Mouse (Mus musculus) CH12.LX (cell line): ENCODE data around the gene Ccdc162. TPM values are rescaled to one million over a fixed set of nuclear protein-coding genes. Genes with fewer than 3 reads are reported as not detected.
"Not testable (repeated sequence)": the region's sequence is repeated elsewhere in the genome, so short reads cannot be mapped to it uniquely, and the experiment has no call there.

Experiments
- DNase-seq: peaks from one replicate; pipeline ENCODE4 v3.0.0-alpha.2; 2013; ENCODE audit errors: extremely low read depth
- H3K27ac ChIP-seq: 2 replicates; pipeline ENCODE4 v1.5.1; 2012; ENCODE audit warnings: low read depth, mild to moderate bottlenecking, control low read depth, moderate library complexity; ENCODE audit not compliant: insufficient read depth
- H3K27me3 ChIP-seq: replicated peaks from 2 replicates; pipeline ENCODE3; 2012; ENCODE audit warnings: inconsistent platforms
- H3K36me3 ChIP-seq, 2 experiments: replicated peaks in 1 of 2; 2 replicates each; pipeline versions ENCODE3 to v1.6.1; 2012; ENCODE audit warnings: inconsistent platforms in 1 of 2, low read length in 1 of 2, mild to moderate bottlenecking in 1 of 2, mixed read lengths in 1 of 2, moderate library complexity in 1 of 2; ENCODE audit not compliant: control insufficient read depth in 1 of 2, insufficient read depth in 1 of 2
- H3K4me1 ChIP-seq, 2 experiments: 2 replicates each; pipeline ENCODE4 v1.6.1; 2012; ENCODE audit warnings: inconsistent platforms in 1 of 2, moderate library complexity in 1 of 2; ENCODE audit not compliant: insufficient read depth in 2 of 2, control insufficient read depth in 1 of 2
- H3K4me2 ChIP-seq: 2 replicates; pipeline ENCODE4 v1.6.1; 2012; ENCODE audit warnings: low read depth, mild to moderate bottlenecking, control low read depth; ENCODE audit not compliant: poor library complexity, insufficient read depth, severe bottlenecking
- H3K4me3 ChIP-seq, 3 experiments: fragments of 150-350 bp in 1 of 3; sonication (generic) in 1 of 3; replicated peaks in 1 of 3; 2 replicates each; pipeline versions ENCODE3 to v1.5.1; 2011 to 2012; ENCODE audit warnings: low read depth in 2 of 3, low read length in 2 of 3, mild to moderate bottlenecking in 2 of 3, moderate library complexity in 2 of 3, control low read depth in 1 of 3, improper control_type of control experiment in 1 of 3, inconsistent platforms in 1 of 3, mixed read lengths in 1 of 3; ENCODE audit not compliant: poor library complexity in 1 of 3
- H3K79me2 ChIP-seq: replicated peaks from 2 replicates; pipeline ENCODE4 v1.6.1; 2012; ENCODE audit warnings: mild to moderate bottlenecking, moderate library complexity; ENCODE audit not compliant: control insufficient read depth, poor library complexity, insufficient read depth, severe bottlenecking; ENCODE audit errors: extremely low read depth
- H3K9ac ChIP-seq: 2 replicates; pipeline ENCODE4 v1.6.1; 2012; ENCODE audit warnings: low read depth, mild to moderate bottlenecking, control low read depth, moderate library complexity; ENCODE audit not compliant: insufficient read depth
- H3K9me3 ChIP-seq: replicated peaks from 2 replicates; pipeline ENCODE3; 2012; ENCODE audit warnings: low read length, inconsistent platforms, mixed read lengths
- BHLHE40 ChIP-seq: IDR thresholded peaks from 2 replicates; pipeline ENCODE4 v1.6.1; 2011; ENCODE audit warnings: mild to moderate bottlenecking, low read depth, low read length, improper control_type of control experiment
- CHD1 ChIP-seq: IDR thresholded peaks from 2 replicates; pipeline ENCODE4 v1.6.1; 2012; ENCODE audit warnings: low read depth, low read length, improper control_type of control experiment, inconsistent platforms
- CHD2 ChIP-seq: IDR thresholded peaks from 2 replicates; pipeline ENCODE4 v1.6.1; 2011; ENCODE audit warnings: low read length, improper control_type of control experiment
- CTCF ChIP-seq, 2 experiments: IDR thresholded peaks in 1 of 2; conservative IDR thresholded peaks in 1 of 2; 2 replicates each; pipeline ENCODE4 v1.5.1; 2011 to 2012; ENCODE audit warnings: low read depth in 2 of 2, low read length in 2 of 2, improper control_type of control experiment in 1 of 2, inconsistent platforms in 1 of 2, mild to moderate bottlenecking in 1 of 2, moderate library complexity in 1 of 2
- E2F4 ChIP-seq: IDR thresholded peaks from 2 replicates; pipeline ENCODE4 v1.6.1; 2011; ENCODE audit warnings: low read depth, low read length, improper control_type of control experiment; ENCODE audit not compliant: insufficient replicate concordance
- ELF1 ChIP-seq: IDR thresholded peaks from 2 replicates; pipeline ENCODE4 v1.6.1; 2014; ENCODE audit warnings: low read depth, mild to moderate bottlenecking, inconsistent platforms, low read length, improper control_type of control experiment
- GABPA ChIP-seq: IDR thresholded peaks from 2 replicates; pipeline ENCODE4 v1.6.1; 2012; ENCODE audit warnings: low read depth, low read length, improper control_type of control experiment, inconsistent platforms; ENCODE audit not compliant: insufficient replicate concordance
- HCFC1 ChIP-seq: IDR thresholded peaks from 2 replicates; pipeline ENCODE4 v1.6.1; 2012; ENCODE audit warnings: low read depth, mild to moderate bottlenecking, inconsistent platforms, low read length, improper control_type of control experiment
- JUN ChIP-seq: IDR thresholded peaks from 2 replicates; pipeline ENCODE4 v1.6.1; 2011; ENCODE audit warnings: low read depth, mild to moderate bottlenecking, low read length, improper control_type of control experiment, moderate library complexity; ENCODE audit not compliant: insufficient read depth
- KAT2A ChIP-seq: IDR thresholded peaks from 2 replicates; pipeline ENCODE4 v1.6.1; 2012; ENCODE audit warnings: low read length, improper control_type of control experiment, inconsistent platforms; ENCODE audit not compliant: insufficient replicate concordance
- MAFK ChIP-seq: IDR thresholded peaks from 2 replicates; pipeline ENCODE4 v1.6.1; 2011; ENCODE audit warnings: low read length, improper control_type of control experiment; ENCODE audit not compliant: insufficient replicate concordance
- MAX ChIP-seq: IDR thresholded peaks from 2 replicates; pipeline ENCODE4 v1.6.1; 2011; ENCODE audit warnings: low read length, improper control_type of control experiment
- MEF2A ChIP-seq: IDR thresholded peaks from 2 replicates; pipeline ENCODE4 v1.6.1; 2014; ENCODE audit warnings: low read depth, mild to moderate bottlenecking, inconsistent platforms, low read length, improper control_type of control experiment, borderline replicate concordance
- MXI1 ChIP-seq: IDR thresholded peaks from 2 replicates; pipeline ENCODE4 v1.6.1; 2011; ENCODE audit warnings: mild to moderate bottlenecking, low read depth, low read length, improper control_type of control experiment
- NRF1 ChIP-seq: IDR thresholded peaks from 2 replicates; pipeline ENCODE4 v1.6.1; 2014; ENCODE audit warnings: low read depth, mild to moderate bottlenecking, inconsistent platforms, low read length, improper control_type of control experiment, moderate library complexity
- PAX5 ChIP-seq: IDR thresholded peaks from 2 replicates; pipeline ENCODE4 v1.6.1; 2012; ENCODE audit warnings: low read length, inconsistent platforms, mixed read lengths
- SMC3 ChIP-seq: IDR thresholded peaks from 2 replicates; pipeline ENCODE4 v1.6.1; 2011; ENCODE audit warnings: low read depth, low read length, improper control_type of control experiment
- TBP ChIP-seq: conservative IDR thresholded peaks from 2 replicates; pipeline ENCODE4 v1.6.1; 2011; ENCODE audit warnings: low read depth, low read length, improper control_type of control experiment
- TCF12 ChIP-seq: IDR thresholded peaks from 2 replicates; pipeline ENCODE4 v1.6.1; 2014; ENCODE audit warnings: low read depth, mild to moderate bottlenecking, inconsistent platforms, low read length, improper control_type of control experiment
- UBTF ChIP-seq: IDR thresholded peaks from 2 replicates; pipeline ENCODE4 v1.6.1; 2012; ENCODE audit warnings: low read depth, mild to moderate bottlenecking, inconsistent platforms, low read length, improper control_type of control experiment, moderate library complexity
- USF1 ChIP-seq: IDR thresholded peaks from 2 replicates; pipeline ENCODE4 v1.6.1; 2014; ENCODE audit warnings: low read depth, mild to moderate bottlenecking, inconsistent platforms, low read length, improper control_type of control experiment
- ZC3H11A ChIP-seq: IDR thresholded peaks from 2 replicates; pipeline ENCODE4 v1.6.1; 2012; ENCODE audit warnings: low read depth, mild to moderate bottlenecking, inconsistent platforms, low read length, improper control_type of control experiment
- ZMIZ1 ChIP-seq: IDR thresholded peaks from 2 replicates; pipeline ENCODE4 v1.6.1; 2012; ENCODE audit warnings: low read depth, mild to moderate bottlenecking, inconsistent platforms, low read length, improper control_type of control experiment
- ZNF384 ChIP-seq: IDR thresholded peaks from 2 replicates; pipeline ENCODE4 v1.6.1; 2012; ENCODE audit warnings: low read depth, low read length, improper control_type of control experiment, inconsistent platforms
- dilution Hi-C: fragments of 300-500 bp; cut with MboI; formaldehyde crosslinking; loops from 2 replicates; pipeline ENCODE4 v1.14.3; 2020; ENCODE audit warnings: low sequenced_read_pairs; ENCODE audit not compliant: extremely low pct_unique_long_range_greater_than_20kb, extremely low pct_ligation_motif_present
- in situ Hi-C: fragments of 300-500 bp; cut with MboI; formaldehyde crosslinking; loops from 3 replicates; pipeline ENCODE4 v1.14.3; 2019; ENCODE audit warnings: low sequenced_read_pairs, low pct_ligation_motif_present, low pct_unique_long_range_greater_than_20kb, mixed read lengths
- polyA plus RNA-seq: library from polyadenylated mRNA; unstranded; fragments of >175 nt; gene quantifications from 2 replicates; pipeline ENCODE4 v1.2.1, GENCODE M21; 2012; ENCODE audit warnings: low read depth; ENCODE audit not compliant: insufficient read length
- total RNA-seq, 2 experiments: library from RNA; depleted of rRNA; stranded (reverse); fragments of 300-350 nt in 1 of 2; fragments of >200 nt in 1 of 2; gene quantifications; 2 replicates each; pipeline ENCODE4 v1.2.3; 2012 to 2014

The Ccdc162 gene
- total and polyA plus RNA-seq, 3 experiments = 0.64 to 1.3 (median 1.3) TPM

DNA sequence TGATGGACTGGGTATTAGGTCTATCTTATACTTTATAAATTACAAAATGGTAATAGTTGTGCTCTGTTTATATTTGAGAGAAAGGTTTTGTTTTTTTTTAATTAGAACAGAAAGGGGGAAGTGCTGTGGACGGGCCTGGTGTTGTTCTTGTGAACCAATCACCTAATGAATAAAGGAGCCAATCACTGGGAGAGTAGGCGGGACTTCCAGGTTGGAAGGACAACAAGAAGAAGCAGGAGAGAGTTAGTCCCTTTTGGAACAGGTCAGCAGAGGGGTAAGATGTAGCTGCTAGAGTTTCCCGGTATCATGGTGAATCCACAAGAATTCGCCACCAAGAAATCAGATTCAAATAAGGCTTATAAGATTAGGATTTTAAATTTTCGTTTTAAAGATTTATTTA lies 46.2 kb downstream of the Ccdc162 start:
- dilution Hi-C loops (no loop called here), in situ Hi-C loops (no loop called here)
- Histone ChIP-seq H3K4me3 (no peak overlapping the region), H3K79me2 (no peaks in the 10 kb centered on the region), H3K9ac (no peak overlapping the region), H3K9me3 (no peaks in the 10 kb centered on the region), H3K36me3 (no peaks in the 10 kb centered on the region), H3K27ac (no peak overlapping the region), H3K4me1 (peaks cover 0 to 3% of the 10 kb centered on the region in 2 experiments; a peak in 1 of 4 replicates), H3K4me2 (no peak overlapping the region), H3K27me3 (no peaks in the 10 kb centered on the region)
- peak; percentile 29 for DNase-seq
- no peak for TF ChIP-seq E2F4
- TF ChIP-seq TCF12 = no peak
- TF ChIP-seq NRF1 = no peak
- peak; percentile 15; the same call in 1 of the 2 replicates for TF ChIP-seq ZNF384
- 0 out of 2 replicates have a peak, but pooled peaks have one; percentile 10 for TF ChIP-seq ELF1
- TF ChIP-seq ZMIZ1 = no peak
- TF ChIP-seq MAFK = no peak

- no peak overlapping the region for H3K27ac ChIP-seq
- TF ChIP-seq JUN (no peak), HCFC1 (no peak), ZC3H11A (no peak), MXI1 (no peak), KAT2A (no peak), SMC3 (no peak), MAX (no peak), CTCF (conservative IDR thresholded peaks at IDR 0.05 in 1 of 2, IDR thresholded peaks at IDR 0.05 in 1 of 2; ENCODE audit: low read depth in 2 of 2, low read length in 2 of 2) (no peak), PAX5 (no peak), BHLHE40 (no peak), TCF12 (no peak), UBTF (no peak), USF1 (no peak), GABPA (no peak), TBP (no peak), CHD1 (no peak), ZNF384 (no peak), CHD2 (no peak), MEF2A (no peak)
- no peaks in the 10 kb centered on the region for H3K9me3 ChIP-seq
- no peak overlapping the region for H3K4me3 ChIP-seq
- H3K36me3 ChIP-seq = no peaks in the 10 kb centered on the region
- peaks cover 0 to 8% of the 10 kb centered on the region in 2 experiments; a peak in 1 of 4 replicates for H3K4me1 ChIP-seq
- in situ Hi-C loops = no loop called here
- dilution Hi-C loops = no loop called here
- DNase-seq = no peak
- H3K79me2 ChIP-seq = no peaks in the 10 kb centered on the region
- H3K9ac ChIP-seq = no peak overlapping the region
- H3K4me2 ChIP-seq = no peak overlapping the region
- H3K27me3 ChIP-seq = no peaks in the 10 kb centered on the region
Observed at GRCm38 (mm10) chr10:41665498-41665897, 50.9 kb downstream of the Ccdc162 start.

DNA sequence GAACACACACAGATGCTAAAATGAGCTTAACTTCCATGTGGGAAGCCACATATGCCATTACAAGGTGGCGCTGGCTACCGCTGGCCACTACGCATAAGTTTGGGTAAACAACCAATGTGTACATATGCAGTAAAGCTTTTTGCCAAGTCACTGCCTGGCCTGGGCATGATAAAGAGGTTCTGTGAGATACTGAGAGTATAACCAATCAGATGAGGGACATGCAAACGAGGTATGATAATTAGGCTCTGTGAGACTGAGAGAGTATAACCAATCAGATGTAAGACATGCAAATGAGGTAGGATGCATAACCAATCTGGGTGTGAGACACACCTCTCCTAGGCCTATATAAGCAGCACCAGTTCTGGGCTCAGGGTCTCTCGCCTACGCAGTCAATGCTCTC lies 56.8 kb downstream of the Ccdc162 start:
- H3K27ac ChIP-seq, dilution Hi-C loops, in situ Hi-C loops, H3K9ac ChIP-seq, H3K4me3 ChIP-seq, DNase-seq, H3K79me2 ChIP-seq, H3K36me3 ChIP-seq, H3K4me2 ChIP-seq, H3K27me3 ChIP-seq, H3K9me3 ChIP-seq: not testable (repeated sequence)
- peaks cover 0 to 15% of the 10 kb centered on the region in 2 experiments; a peak in 2 of 4 replicates for H3K4me1 ChIP-seq
